Mouse (Mus musculus): Measurements from ENCODE around the gene Prr15l.

DNA sequence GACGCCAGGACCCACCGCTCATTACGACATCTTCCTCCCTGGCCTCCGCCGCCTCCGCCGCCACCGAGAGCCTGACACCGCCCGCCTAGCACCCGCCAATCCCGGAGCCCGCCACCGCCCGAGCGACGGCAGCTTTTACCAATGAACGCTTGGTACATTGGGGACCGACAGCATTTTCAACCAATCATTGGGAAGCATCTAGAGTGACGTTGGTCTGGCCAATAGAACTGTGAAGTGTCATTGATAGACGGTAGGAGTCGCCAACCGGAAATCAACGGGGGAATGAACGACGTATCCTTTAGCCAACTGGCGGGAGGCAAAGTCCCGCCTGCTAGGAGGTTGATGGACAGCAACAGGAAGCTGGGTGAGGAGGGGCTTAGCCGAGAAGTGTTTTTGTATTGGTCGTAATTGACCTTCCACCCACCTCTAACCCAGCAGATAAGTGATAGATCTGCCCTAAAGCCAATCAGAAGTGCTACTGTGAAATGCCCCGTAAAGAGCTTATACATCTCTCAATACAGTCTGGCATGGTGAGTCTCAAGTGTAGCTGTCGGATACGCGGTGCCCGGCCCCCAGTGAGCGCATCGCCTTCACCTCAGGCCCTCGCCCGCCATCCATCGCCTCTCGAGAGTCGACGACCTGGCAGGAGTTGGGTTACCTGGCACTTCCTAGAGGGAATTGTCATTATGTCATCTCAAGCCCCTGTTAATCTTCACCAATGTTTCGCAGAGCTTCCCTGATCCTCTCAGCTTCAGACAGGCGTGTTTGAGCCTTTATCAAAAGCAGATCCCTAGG is 49.9 kb downstream of the Prr15l start:
- TF ChIP-seq POLR2A (IDR thresholded peaks at IDR 0.05; ENCODE audit: extremely low read depth, insufficient read depth, low read length) (peak; percentile 66; the same call in 1 of the 2 replicates), CTCF (IDR thresholded peaks at IDR 0.05; ENCODE audit: low read depth, low read length) (no peak)

All from liver, adult 2 months (tissue).